Mouse (Mus musculus) heart, embryonic 13.5 days (tissue): ENCODE results near the gene Snrpg. TPM values are rescaled to one million over a fixed set of nuclear protein-coding genes. Genes with fewer than 3 reads are reported as not detected.

Experiments used
- ATAC-seq: fragments of 200-750 bp; cut with Nextera tagmentation; 2 replicates; pipeline ENCODE4 v1.8.0; 2017; ENCODE audit warnings: moderate TSS enrichment; ENCODE audit not compliant: insufficient number of reproducible peaks, low FRiP score, low TSS enrichment; ENCODE audit errors: extremely low read depth
- H3K27ac ChIP-seq: fragments of 300-500 bp; sonication (generic); replicated peaks from 2 replicates; pipeline ENCODE4 v1.5.1; 2015; ENCODE audit warnings: moderate library complexity, mild to moderate bottlenecking, inconsistent platforms
- H3K27me3 ChIP-seq: fragments of 300-500 bp; sonication (generic); replicated peaks from 2 replicates; pipeline ENCODE4 v1.6.1; 2015; ENCODE audit warnings: mild to moderate bottlenecking, inconsistent platforms
- H3K36me3 ChIP-seq: fragments of 300-500 bp; sonication (generic); 2 replicates; pipeline ENCODE4 v1.6.1; 2015; ENCODE audit warnings: mild to moderate bottlenecking, inconsistent platforms
- H3K4me1 ChIP-seq: fragments of 300-500 bp; sonication (generic); 2 replicates; pipeline ENCODE4 v1.6.1; 2015; ENCODE audit warnings: inconsistent platforms
- H3K4me2 ChIP-seq: fragments of 300-500 bp; sonication (generic); 2 replicates; pipeline ENCODE4 v1.6.1; 2015; ENCODE audit warnings: inconsistent platforms, mild to moderate bottlenecking, moderate library complexity
- H3K4me3 ChIP-seq: fragments of 300-500 bp; sonication (generic); 2 replicates; pipeline ENCODE4 v1.5.1; 2015; ENCODE audit warnings: moderate library complexity, mild to moderate bottlenecking, inconsistent platforms
- H3K9ac ChIP-seq: fragments of 300-500 bp; sonication (generic); 2 replicates; pipeline ENCODE4 v1.6.1; 2015; ENCODE audit warnings: inconsistent platforms, mild to moderate bottlenecking, moderate library complexity
- H3K9me3 ChIP-seq: fragments of 300-500 bp; sonication (generic); 2 replicates; pipeline ENCODE4 v1.6.1; 2016; ENCODE audit warnings: inconsistent platforms
- WGBS: fragments of 180-500 bp; shearing (Covaris S2); methylation state at CpG from one replicate; pipeline ENCODE4 v1.1.7; 2015; ENCODE audit warnings: mixed read lengths; 5-methylcytosine and 5-hydroxymethylcytosine counted together
- polyA plus RNA-seq: library from polyadenylated mRNA; unstranded; fragments of >200 nt; fragmentation: Nextera tagmentation; extraction: Ambion mirVana; gene quantifications from 2 replicates; pipeline ENCODE4 v1.2.1, GENCODE M21; 2015

The Snrpg gene
- polyA plus RNA-seq, 1 experiment from 2014 or later: 315 TPM

DNA sequence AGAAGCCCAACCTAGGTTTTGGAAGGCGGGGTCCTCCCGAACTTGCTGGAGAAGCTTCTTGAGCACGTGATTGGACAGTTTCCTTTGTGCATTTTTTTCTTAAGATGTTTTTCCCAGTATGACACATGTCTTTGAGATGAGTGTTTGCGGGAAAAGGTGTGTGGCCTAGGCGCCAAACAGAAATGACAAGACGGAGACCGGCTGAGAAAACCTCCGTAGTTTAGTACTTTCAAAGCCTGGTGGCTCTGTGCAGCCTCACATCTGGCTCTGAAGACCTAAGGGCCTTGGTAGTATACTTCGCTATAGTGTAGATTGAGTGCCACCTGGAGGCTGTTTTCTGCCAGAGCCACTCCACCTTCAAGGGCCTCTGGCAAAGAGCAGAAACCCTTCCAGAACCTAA is 29.9 kb downstream of the Snrpg start:
- no peaks in the 10 kb centered on the region for H3K9me3 ChIP-seq
- peak overlapping the region; percentile 71; the same call in 1 of the 2 replicates for H3K9ac ChIP-seq
- WGBS: 5% methylated on average over 9 of the region's 9 CpGs
- H3K4me2 ChIP-seq: peak overlapping the region; percentile 67
- no peaks in the 10 kb centered on the region for H3K36me3 ChIP-seq
- H3K4me1 ChIP-seq: peaks cover 22% of the 10 kb centered on the region
- no peak overlapping the region for H3K27ac ChIP-seq
- H3K27me3 ChIP-seq: peaks cover 8% of the 10 kb centered on the region
- ATAC-seq: no peak
- peak overlapping the region; percentile 42 for H3K4me3 ChIP-seq

DNA sequence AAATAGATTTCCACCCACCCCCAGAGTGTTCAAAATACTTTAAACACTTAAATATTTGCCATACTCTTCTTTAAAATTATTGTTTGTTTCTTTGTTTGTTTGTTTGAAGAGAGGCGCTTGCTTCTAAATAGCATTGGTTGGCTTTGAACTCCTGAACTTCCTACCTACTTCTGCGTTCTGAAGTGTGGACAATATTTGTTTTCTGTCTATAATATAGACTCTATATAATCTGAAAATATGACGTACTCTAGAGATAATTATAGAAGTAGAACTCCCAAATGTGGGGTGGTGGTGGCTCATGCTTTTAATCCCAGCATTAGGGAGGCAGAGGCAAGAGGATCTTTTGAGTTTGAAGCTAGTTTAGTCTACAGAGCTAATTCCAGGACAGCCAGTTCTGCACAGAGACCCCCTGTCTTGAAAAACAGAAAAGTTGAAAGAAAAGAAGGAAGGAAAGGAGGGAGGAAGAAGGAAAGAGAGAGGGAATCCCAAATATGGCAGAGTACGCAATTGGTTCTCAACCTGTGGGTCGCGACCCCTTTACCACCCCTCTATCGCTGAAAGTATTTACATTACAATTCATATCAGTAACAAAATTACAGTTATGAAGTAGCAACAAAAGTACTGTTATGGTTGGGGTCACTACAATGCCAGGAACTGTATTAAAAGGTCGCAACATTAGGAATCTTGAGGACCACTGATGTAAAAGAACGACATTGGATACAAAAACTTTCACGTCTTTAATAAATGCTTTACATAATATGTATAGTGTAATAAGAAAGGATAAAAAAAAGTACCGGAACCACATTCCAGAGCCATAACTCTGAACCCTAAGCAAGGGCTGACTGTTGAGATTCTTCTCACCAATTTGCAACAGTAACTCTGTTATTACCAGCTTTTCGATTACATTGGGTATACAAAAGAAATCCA is 31.8 kb downstream of the Snrpg start:
- no peak overlapping the region for H3K27ac ChIP-seq
- peaks cover 8% of the 10 kb centered on the region for H3K27me3 ChIP-seq
- peak overlapping the region; percentile 72 for H3K4me2 ChIP-seq
- 37% methylated on average over 12 of the region's 12 CpGs for WGBS
- H3K9ac ChIP-seq: peak overlapping the region; percentile 98
- peaks cover 14% of the 10 kb centered on the region for H3K36me3 ChIP-seq
- H3K4me1 ChIP-seq: peaks cover 24% of the 10 kb centered on the region
- no peak for ATAC-seq
- H3K9me3 ChIP-seq: no peaks in the 10 kb centered on the region
- peak overlapping the region; percentile 84 for H3K4me3 ChIP-seq

DNA sequence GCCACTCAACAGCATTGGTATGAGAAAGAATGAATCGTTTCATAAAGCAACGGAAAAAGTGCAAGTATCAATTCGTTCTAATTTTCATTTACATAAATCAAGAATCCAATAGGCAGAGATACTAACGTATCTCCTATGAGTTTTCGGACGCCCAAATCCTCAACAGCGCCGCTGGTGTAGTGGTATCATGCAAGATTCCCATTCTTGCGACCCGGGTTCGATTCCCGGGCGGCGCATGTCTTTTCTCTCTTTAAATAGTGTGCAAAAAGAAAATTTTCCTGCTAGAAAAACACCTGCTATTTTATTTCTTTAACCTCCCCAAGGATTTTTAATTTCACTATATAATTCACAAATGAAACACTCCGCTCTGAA is 32.6 kb downstream of the Snrpg start:
- Histone ChIP-seq H3K9me3 (no peaks in the 10 kb centered on the region), H3K4me3 (peak overlapping the region; percentile 84), H3K27ac (peak overlapping the region; percentile 100), H3K9ac (peak overlapping the region; percentile 98), H3K4me1 (peaks cover 23% of the 10 kb centered on the region), H3K4me2 (peak overlapping the region; percentile 72), H3K36me3 (peaks cover 20% of the 10 kb centered on the region), H3K27me3 (peaks cover 5% of the 10 kb centered on the region)
- no peak for ATAC-seq
- WGBS: under 1% methylated on average over 15 of the region's 15 CpGs

DNA sequence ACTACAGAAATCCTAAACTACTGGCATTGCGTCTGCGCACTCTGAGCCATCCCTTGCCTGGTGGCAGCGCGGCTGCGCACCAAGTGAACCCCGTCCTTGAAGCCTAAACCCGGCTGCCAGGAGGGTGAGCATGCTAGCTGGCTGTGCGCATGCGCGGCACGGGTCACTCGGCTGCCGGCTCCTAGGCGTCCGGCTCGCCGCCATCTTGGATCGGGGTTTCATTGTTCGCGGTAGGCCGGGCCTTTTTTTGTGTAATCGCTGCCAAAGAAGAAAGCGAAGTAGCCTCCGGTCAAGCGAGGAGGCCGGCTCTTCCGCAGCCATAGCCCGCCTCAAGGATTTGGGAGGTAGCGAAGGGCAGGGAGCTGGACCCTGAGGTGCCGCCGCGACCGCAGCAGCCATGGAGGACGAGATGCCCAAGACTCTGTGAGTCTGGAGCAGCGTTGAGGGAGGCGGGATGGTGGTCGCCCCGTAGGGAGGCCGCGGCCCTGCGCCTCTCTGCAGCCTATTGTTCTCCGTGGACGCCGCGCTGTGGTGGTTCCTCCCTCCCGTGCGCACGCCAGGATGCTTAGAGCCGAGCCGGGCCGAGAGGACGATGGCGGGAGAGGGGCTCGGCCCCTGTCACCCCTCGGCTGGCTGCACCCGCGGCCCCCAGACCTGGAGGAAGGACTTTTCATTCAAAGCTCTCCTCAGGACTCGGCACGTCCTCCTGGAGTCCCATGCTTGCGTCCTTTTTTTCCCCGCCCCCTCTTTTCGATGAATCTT is 33.2 kb downstream of the Snrpg start, which contains the start of gene Tia1:
TSS of gene Tia1 (plus strand) at position 120 of the 762 bp plus-strand sequence.
- H3K27ac ChIP-seq: peak within 1 kb of the TSS; percentile 100
- under 1% methylated on average over 60 of the region's 62 CpGs for WGBS
- H3K9me3 ChIP-seq: no peaks in the 10 kb centered on the region
- H3K4me2 ChIP-seq: peak within 1 kb of the TSS; percentile 72
- H3K4me3 ChIP-seq: peak within 1 kb of the TSS; percentile 84
- peaks cover 5% of the 10 kb centered on the region; the same call in 1 of the 2 replicates for H3K27me3 ChIP-seq
- H3K9ac ChIP-seq: peak within 1 kb of the TSS; percentile 98
- H3K36me3 ChIP-seq: peaks cover 20% of the 10 kb centered on the region
- peak; percentile 92 for ATAC-seq
- peaks cover 23% of the 10 kb centered on the region for H3K4me1 ChIP-seq

DNA sequence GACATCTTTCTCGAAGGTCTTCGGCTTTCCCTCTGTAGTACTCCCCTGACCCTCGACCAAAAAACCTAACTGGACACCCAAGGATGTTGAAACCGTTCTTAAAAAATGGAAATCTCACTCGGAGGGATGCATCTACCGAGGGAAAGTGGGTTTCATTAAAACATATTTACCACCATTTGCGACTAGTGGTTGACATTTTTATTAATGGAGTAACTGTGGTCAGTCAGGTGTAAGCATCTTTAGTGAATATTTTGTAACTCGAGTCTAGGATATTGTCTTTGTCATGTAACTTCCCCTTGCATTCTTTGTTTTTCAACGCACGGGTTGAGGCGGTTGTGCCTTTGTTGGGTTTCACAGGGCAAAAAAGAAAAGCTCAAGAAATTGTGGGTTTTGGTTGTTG is 33.9 kb downstream of the Snrpg start:
- no peak for ATAC-seq
- H3K9me3 ChIP-seq: no peaks in the 10 kb centered on the region
- peak overlapping the region; percentile 84 for H3K4me3 ChIP-seq
- WGBS: under 1% methylated on average over 11 of the region's 11 CpGs
- peak overlapping the region; percentile 98 for H3K9ac ChIP-seq
- H3K27ac ChIP-seq: peak overlapping the region; percentile 100
- H3K36me3 ChIP-seq: peaks cover 25% of the 10 kb centered on the region
- peaks cover 28% of the 10 kb centered on the region for H3K4me1 ChIP-seq
- H3K27me3 ChIP-seq: no peaks in the 10 kb centered on the region
- H3K4me2 ChIP-seq: peak overlapping the region; percentile 72

DNA sequence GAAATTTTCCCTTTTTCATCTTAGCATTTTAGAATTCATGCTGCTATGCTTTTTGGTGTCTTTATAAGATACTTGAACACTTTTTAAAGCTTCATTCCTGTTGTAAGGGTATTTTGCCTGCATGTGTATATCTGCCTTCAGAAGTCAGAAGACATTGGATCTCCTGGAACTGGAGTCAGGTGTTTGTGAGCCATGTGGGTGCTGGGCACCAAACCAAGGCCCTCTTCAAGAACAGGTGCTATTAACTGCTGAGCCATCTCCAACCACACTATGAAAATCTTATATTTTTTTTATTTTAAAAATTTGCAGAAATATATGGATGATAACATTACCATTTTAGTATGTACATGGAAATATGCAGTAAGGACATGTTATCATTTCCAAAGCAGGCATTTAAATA is 35.2 kb downstream of the Snrpg start:
- peaks cover 25% of the 10 kb centered on the region for H3K36me3 ChIP-seq
- no peaks in the 10 kb centered on the region for H3K27me3 ChIP-seq
- no peak overlapping the region for H3K27ac ChIP-seq
- peak overlapping the region; percentile 72 for H3K4me2 ChIP-seq
- 0 out of 2 replicates have a peak overlapping the region, but pooled peaks have one; percentile 47 for H3K9ac ChIP-seq
- H3K4me3 ChIP-seq: no peak overlapping the region; the same call in 1 of the 2 replicates
- no peaks in the 10 kb centered on the region for H3K9me3 ChIP-seq
- ATAC-seq: no peak
- H3K4me1 ChIP-seq: peaks cover 24% of the 10 kb centered on the region

DNA sequence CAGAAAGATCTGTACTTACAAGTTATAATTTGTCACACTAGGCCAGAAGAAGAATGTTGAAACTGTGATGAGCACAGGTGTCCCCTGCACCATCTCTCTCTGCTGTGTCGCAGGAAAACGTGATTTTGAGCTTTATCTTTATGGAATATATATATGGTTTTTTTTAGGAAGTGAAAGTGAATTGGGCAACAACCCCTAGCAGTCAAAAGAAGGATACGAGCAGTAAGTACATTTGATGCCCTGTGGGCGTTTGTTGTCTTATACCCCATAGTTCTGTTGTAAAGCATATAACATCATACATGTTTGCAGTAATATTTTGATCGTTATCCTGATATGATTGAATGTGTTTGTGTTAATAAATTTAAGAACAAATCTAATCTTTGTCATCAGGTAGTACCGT is 47.6 kb downstream of the Snrpg start:
- no peak overlapping the region for H3K9ac ChIP-seq
- no peak overlapping the region for H3K4me2 ChIP-seq
- H3K4me3 ChIP-seq: no peak overlapping the region
- H3K36me3 ChIP-seq: peaks cover 89% of the 10 kb centered on the region
- H3K9me3 ChIP-seq: no peaks in the 10 kb centered on the region
- ATAC-seq: no peak
- H3K27me3 ChIP-seq: no peaks in the 10 kb centered on the region
- H3K27ac ChIP-seq: no peak overlapping the region
- H3K4me1 ChIP-seq: no peaks in the 10 kb centered on the region
- WGBS: 88% methylated on average over 6 of the region's 6 CpGs

DNA sequence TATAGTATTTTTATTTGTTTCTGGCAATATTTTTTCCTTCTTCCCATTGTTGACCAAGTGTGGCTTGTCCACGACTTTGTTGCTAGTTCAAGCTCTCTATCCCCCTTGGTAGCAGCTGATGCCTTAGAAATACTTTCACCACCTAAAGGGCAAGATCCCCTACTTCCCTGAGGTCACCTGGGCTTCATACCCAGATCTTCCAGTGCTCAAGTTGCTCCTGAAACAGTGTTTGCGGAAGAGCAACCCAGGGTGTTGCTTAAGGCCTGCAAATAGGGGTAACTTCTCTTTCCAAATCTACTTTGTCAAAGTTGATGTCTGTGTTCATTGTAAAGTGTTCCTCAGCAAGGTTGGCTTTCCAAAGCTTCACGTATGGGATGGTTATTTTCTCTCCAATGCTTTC is 48.1 kb downstream of the Snrpg start:
- Histone ChIP-seq H3K4me2 (no peak overlapping the region), H3K27ac (no peak overlapping the region), H3K9ac (no peak overlapping the region), H3K9me3 (no peaks in the 10 kb centered on the region), H3K4me3 (no peak overlapping the region), H3K27me3 (no peaks in the 10 kb centered on the region), H3K4me1 (no peaks in the 10 kb centered on the region), H3K36me3 (peaks cover 87% of the 10 kb centered on the region)
- ATAC-seq: no peak
- WGBS: 86% methylated on average over 3 of the region's 3 CpGs

DNA sequence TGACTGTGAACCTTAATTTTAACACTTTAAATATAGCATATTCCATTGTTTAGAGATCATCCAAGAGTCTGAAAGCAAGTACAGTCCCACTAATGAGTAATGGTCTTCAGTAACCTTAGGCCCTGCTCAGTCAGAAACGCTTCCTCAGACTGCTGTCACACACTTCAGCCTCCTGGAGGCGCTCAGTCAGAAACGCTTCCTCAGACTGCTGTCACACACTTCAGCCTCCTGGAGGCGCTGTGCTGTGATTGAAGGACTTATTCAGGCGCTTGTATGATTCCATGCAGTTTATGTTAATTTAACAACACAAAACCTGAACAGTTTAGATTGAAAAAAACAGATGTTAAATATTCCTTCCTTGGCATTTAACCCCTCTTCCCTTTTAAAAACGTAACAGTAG is 49.4 kb downstream of the Snrpg start:
- no peak overlapping the region for H3K9ac ChIP-seq
- H3K36me3 ChIP-seq: peaks cover 88% of the 10 kb centered on the region
- no peaks in the 10 kb centered on the region for H3K9me3 ChIP-seq
- no peaks in the 10 kb centered on the region for H3K27me3 ChIP-seq
- ATAC-seq: no peak
- H3K4me2 ChIP-seq: no peak overlapping the region
- no peak overlapping the region for H3K4me3 ChIP-seq
- H3K4me1 ChIP-seq: no peaks in the 10 kb centered on the region
- H3K27ac ChIP-seq: no peak overlapping the region
- 77% methylated on average over 6 of the region's 6 CpGs for WGBS

DNA sequence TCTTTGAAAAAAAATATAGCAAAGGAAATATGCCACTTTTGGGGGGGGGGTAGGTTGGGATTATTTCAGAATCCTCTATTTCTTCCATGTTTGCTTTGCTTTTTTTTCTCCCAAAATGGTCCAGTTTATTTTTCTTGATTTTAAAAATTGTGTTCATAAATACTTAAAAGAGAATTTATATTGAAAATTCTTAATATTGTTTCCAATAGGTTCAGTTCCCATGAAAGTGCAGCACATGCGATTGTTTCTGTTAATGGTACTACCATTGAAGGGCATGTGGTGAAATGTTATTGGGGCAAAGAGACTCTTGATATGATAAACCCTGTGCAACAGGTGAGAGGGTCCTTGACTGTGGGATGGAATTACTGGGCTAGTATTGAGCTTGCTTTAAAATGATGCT is 55.3 kb downstream of the Snrpg start, which contains the start of gene Gm44790:
TSS of gene Gm44790 (plus strand) at position 301 of the 400 bp plus-strand sequence.
- no peak within 1 kb of the TSS for H3K27ac ChIP-seq
- no peak within 1 kb of the TSS for H3K4me2 ChIP-seq
- H3K4me1 ChIP-seq: no peaks in the 10 kb centered on the region
- H3K9me3 ChIP-seq: no peaks in the 10 kb centered on the region
- WGBS: 97% methylated on average over 1 of the region's 1 CpGs
- H3K36me3 ChIP-seq: peaks cover 88% of the 10 kb centered on the region
- H3K27me3 ChIP-seq: no peaks in the 10 kb centered on the region
- H3K9ac ChIP-seq: no peak within 1 kb of the TSS
- ATAC-seq: no peak
- no peak within 1 kb of the TSS for H3K4me3 ChIP-seq
